Mouse (Mus musculus) heart, adult 2 months (tissue): ENCODE results near the gene Cstl1. TPM values are rescaled to one million over a fixed set of nuclear protein-coding genes. Genes with fewer than 3 reads are reported as not detected.

Experiments
- DNase-seq, 2 experiments: peaks; one replicate each; pipeline ENCODE4 v3.0.0; 2021
- H3K27ac ChIP-seq: fragments of 200-600 bp; 2 replicates; pipeline ENCODE4 v1.8.1; 2022
- H3K27me3 ChIP-seq: fragments of 200-500 bp; 2 replicates; pipeline ENCODE4 v1.6.1; 2012; ENCODE audit warnings: mild to moderate bottlenecking, low read length, inconsistent platforms, mixed read lengths; ENCODE audit not compliant: control insufficient read depth, insufficient read depth
- H3K36me3 ChIP-seq: fragments of 200-500 bp; 2 replicates; pipeline ENCODE4 v1.6.1; 2012; ENCODE audit warnings: low read length, inconsistent platforms; ENCODE audit not compliant: control insufficient read depth, insufficient read depth
- H3K4me1 ChIP-seq: fragments of 200-500 bp; 2 replicates; pipeline ENCODE4 v1.6.1; 2011; ENCODE audit warnings: low read length; ENCODE audit not compliant: control insufficient read depth, insufficient read depth
- H3K4me3 ChIP-seq: fragments of 200-600 bp; 2 replicates; pipeline ENCODE4 v1.8.1; 2022
- H3K79me2 ChIP-seq: fragments of 200-500 bp; replicated peaks from 2 replicates; pipeline ENCODE4 v1.6.1; 2012; ENCODE audit warnings: mild to moderate bottlenecking, inconsistent platforms, low read length, moderate library complexity, mixed read lengths; ENCODE audit not compliant: control insufficient read depth, insufficient read depth
- H3K9ac ChIP-seq: fragments of 200-500 bp; 2 replicates; pipeline ENCODE4 v1.6.1; 2012; ENCODE audit warnings: low read depth, mild to moderate bottlenecking, control low read depth, inconsistent platforms, low read length, mixed read lengths
- CTCF ChIP-seq: fragments of 200-600 bp; IDR thresholded peaks from 2 replicates; pipeline ENCODE4 v1.8.1; 2022; ENCODE audit warnings: antibody characterized with exemption, mild to moderate bottlenecking, moderate library complexity
- EP300 ChIP-seq: fragments of 200-500 bp; IDR thresholded peaks from 2 replicates; pipeline ENCODE4 v1.6.1; 2011; ENCODE audit warnings: low read depth, low read length, control low read depth; ENCODE audit not compliant: insufficient read depth
- POLR2A ChIP-seq: fragments of 200-500 bp; IDR thresholded peaks from 2 replicates; pipeline ENCODE4 v1.6.1; 2011; ENCODE audit warnings: mild to moderate bottlenecking, low read depth, low read length, control low read depth; ENCODE audit not compliant: insufficient read depth
- WGBS: fragments of 180-500 bp; shearing (Covaris S2); methylation state at CpG from one replicate; pipeline ENCODE4 v1.1.7; 2018; 5-methylcytosine and 5-hydroxymethylcytosine counted together
- intact Hi-C: fragments of 180-260 bp; cut with DNase I; formaldehyde crosslinking; loops from one replicate; pipeline ENCODE4 v1.15.1; 2025
- long read RNA-seq: library from polyadenylated mRNA; stranded (forward); transcript quantifications from one replicate; pipeline ENCODE4 v2.0.0, GENCODE M21; 2021
- polyA plus RNA-seq: library from polyadenylated mRNA; depleted of rRNA; stranded (reverse); fragments of >200 nt; gene quantifications from 2 replicates; pipeline ENCODE4 v1.2.3, GENCODE M21; 2012; rRNA removed
- total RNA-seq, 2 experiments: library from RNA; stranded (reverse); gene quantifications; 2 replicates each; pipeline ENCODE4 v1.2.3; 2021

Gene Cstl1
- not detected for total RNA-seq
- not detected in 2 replicates for polyA plus RNA-seq
- long read RNA-seq = 0 reads

DNA sequence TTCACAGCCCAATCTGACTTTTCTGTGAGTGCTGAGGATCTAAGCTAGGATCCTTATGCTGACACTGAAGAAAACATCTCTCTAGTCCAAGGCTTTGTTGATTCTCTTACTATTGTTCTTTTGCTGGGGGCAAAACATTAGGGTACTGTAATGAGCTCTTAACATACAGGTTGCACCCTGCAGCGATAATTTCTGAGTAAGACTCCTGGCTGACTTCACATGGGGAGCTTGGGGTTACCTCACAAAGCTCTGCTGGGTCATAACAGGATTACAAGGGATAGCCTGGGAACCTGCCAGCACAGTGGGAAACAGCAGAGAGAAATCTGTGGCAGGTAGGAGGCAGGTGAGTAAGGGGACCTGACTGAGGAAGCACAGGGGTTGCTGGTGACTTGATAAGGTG lies at the start of gene Cstl1:
TSS of gene Cstl1 (plus strand) at position 301 of the 400 bp plus-strand sequence.
- Histone ChIP-seq H3K36me3 (no peaks in the 10 kb centered on the region), H3K9ac (no peak within 1 kb of the TSS), H3K27ac (no peak within 1 kb of the TSS), H3K27me3 (no peaks in the 10 kb centered on the region), H3K4me3 (no peak within 1 kb of the TSS), H3K4me1 (no peaks in the 10 kb centered on the region), H3K79me2 (no peaks in the 10 kb centered on the region)
- whole genome bisulfite sequencing = 76% methylated on average over 1 of the region's 1 CpGs
- DNase-seq = no peak
- TF ChIP-seq POLR2A (no peak), CTCF (no peak), EP300 (no peak)
- intact Hi-C loops = loop anchor here (5.0 kb wide), 1 partner anchor 102 kb away; no protein-coding TSS in a partner anchor

DNA sequence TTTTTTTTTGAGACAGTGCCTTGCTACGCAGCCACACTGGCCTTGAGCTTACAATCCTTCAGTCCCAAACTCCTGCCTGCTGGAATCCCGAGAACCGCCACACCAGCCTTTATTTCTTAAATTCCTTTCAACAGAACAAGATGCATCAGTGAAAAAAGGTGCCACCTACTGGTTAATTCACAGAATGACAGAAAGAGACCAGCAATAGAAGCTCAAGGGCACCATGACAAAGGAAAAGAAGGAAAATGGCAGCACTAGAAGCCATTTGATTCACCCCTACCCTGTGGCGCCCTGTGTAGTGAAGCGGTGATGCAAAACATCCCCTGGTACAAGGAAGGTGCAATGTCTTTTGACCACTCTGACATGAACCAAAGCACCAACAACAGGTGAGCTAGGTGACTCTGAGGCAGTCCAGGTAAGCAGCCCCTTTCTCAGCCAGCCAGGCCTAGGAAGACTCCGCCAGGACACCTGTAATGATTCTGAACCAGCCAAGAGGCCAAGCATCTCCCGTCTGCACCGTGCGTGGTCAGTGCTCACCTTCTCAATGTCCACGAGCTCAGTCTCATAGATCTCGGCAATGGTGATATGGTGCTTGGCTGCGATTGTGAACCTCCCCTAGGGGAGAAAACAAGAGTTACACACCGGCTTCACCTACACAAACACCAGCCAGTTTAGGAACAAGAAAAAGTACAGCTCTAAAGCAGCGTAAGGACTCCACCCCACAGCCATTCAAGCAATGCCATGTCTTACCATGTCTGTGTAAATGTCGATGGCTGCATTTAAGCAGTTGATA lies 43.6 kb upstream of the Cstl1 start:
- no peaks in the 10 kb centered on the region for H3K79me2 ChIP-seq
- H3K9ac ChIP-seq = no peak overlapping the region
- DNase-seq = no peak
- intact Hi-C loops = no loop called here
- H3K27ac ChIP-seq = no peak overlapping the region
- no peaks in the 10 kb centered on the region for H3K36me3 ChIP-seq
- H3K4me3 ChIP-seq = no peak overlapping the region
- TF ChIP-seq EP300 (no peak), CTCF (peak; percentile 72)
- WGBS = 83% methylated on average over 15 of the region's 15 CpGs
- no peaks in the 10 kb centered on the region for H3K4me1 ChIP-seq
- H3K27me3 ChIP-seq = no peaks in the 10 kb centered on the region

DNA sequence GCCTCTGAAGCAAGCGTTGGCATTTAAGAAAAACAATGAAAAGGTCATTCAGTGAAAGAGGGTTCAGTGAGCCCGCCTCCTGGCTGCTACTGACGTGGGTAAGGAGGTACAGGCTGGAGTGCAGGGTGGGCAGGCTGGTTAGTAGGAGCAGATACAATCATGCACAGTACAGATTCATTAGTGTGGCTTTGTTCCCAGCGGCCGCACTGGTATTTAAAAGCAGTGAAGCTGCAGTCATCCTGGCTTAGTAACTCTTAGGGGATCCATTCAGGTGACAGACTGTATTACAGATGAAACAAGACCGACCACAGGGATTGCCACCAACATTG lies 43.0 kb upstream of the Cstl1 start:
- WGBS = 86% methylated on average over 6 of the region's 6 CpGs
- H3K79me2 ChIP-seq = no peaks in the 10 kb centered on the region
- no peak overlapping the region for H3K27ac ChIP-seq
- no peaks in the 10 kb centered on the region for H3K4me1 ChIP-seq
- no peaks in the 10 kb centered on the region for H3K27me3 ChIP-seq
- DNase-seq = no peak
- TF ChIP-seq EP300 (no peak), POLR2A (no peak), CTCF (no peak)
- no peak overlapping the region for H3K9ac ChIP-seq
- intact Hi-C loops = no loop called here
- no peak overlapping the region for H3K4me3 ChIP-seq
- no peaks in the 10 kb centered on the region for H3K36me3 ChIP-seq

DNA sequence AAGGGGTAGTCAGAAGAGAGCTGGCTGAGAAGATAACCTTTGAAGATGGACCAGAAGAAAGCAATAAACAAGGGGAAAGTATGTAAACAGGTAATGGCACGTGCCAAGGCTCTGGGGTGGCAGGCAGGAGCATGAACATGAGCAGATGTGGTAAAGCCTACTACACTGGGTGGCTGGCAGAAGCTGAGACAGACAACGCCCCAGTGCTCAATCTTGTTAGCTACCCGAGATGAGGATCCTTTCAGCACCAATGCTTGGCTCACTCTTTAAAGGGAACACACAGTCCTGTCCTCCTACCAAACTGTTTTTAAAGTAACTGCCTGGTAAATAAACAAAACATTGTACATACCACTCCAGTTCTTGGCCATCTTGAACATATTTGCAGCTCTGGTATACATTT lies 37.8 kb upstream of the Cstl1 start:
- Histone ChIP-seq H3K36me3 (no peaks in the 10 kb centered on the region; the same call in 1 of the 2 replicates), H3K79me2 (no peaks in the 10 kb centered on the region), H3K4me3 (no peak overlapping the region), H3K27me3 (no peaks in the 10 kb centered on the region), H3K27ac (no peak overlapping the region), H3K9ac (no peak overlapping the region), H3K4me1 (no peaks in the 10 kb centered on the region)
- TF ChIP-seq EP300 (no peak), POLR2A (no peak), CTCF (no peak)
- 80% methylated on average over 3 of the region's 3 CpGs for WGBS
- no peak for DNase-seq
- intact Hi-C loops = no loop called here

DNA sequence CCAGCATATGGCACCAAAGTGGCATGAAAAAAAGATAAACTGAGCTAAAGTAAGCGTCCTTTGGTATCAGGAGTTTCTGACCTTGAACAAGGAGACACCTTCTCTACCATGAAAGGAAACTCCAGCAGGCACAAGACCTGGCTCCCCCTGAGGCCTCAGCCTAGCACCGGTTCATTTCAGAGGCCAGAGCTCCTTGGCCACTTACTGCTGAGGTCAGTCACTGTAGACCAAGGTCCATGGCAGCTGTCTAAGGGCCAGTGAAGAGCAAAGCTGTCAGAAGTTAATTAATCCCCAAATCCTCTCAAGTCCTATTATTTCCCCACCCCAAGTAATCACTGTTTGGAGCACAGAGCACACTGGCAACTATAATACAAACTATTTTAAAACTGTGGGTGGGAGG lies 33.1 kb upstream of the Cstl1 start:
- 56% methylated on average over 2 of the region's 2 CpGs for WGBS
- no peaks in the 10 kb centered on the region; the same call in 1 of the 2 replicates for H3K36me3 ChIP-seq
- no peak for TF ChIP-seq POLR2A
- TF ChIP-seq CTCF = no peak
- no peak for TF ChIP-seq EP300
- DNase-seq = no peak
- H3K9ac ChIP-seq = no peak overlapping the region
- H3K4me1 ChIP-seq = no peaks in the 10 kb centered on the region; the same call in none of the 2 replicates
- no peak overlapping the region for H3K4me3 ChIP-seq
- H3K27me3 ChIP-seq = no peaks in the 10 kb centered on the region
- peak overlapping the region; percentile 36; the same call in 1 of the 2 replicates for H3K27ac ChIP-seq
- intact Hi-C loops = no loop called here
- H3K79me2 ChIP-seq = 0 out of 2 replicates have a peak, but pooled peaks cover 3% of the 10 kb centered on the region

DNA sequence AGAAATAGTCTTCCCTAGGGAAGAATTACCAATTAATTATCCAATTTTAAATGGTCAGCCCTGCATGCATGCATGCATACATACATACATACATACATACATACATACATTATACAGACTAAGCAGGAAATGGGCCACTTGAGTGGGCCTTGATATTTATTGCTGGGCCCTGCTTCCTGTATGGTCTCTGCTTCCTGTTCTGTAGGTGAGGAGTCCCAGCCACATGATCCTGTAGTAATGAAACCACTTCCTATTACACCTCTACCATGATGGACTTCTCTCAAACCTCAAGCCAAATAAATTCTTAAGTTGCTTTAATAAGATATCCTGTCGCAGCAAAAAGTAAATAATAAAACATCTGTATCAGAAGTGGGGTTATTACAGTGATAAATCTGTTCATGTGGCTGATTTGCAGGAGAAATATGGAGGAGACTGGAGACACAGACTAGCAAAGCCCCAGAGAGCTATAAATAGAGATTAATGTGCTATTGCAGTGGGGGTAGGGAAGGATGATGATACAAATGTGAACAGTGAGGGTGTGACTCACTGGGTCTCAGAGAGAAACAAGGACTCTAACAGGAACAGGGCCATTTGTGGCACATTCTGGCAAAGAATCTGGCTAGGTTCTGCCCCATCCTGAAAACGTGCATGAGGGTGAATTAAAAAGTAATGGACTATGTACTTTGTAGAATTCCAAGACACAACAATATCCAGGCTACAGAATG lies 30.7 kb upstream of the Cstl1 start:
- intact Hi-C loops = no loop called here
- 51% methylated on average over 2 of the region's 2 CpGs for WGBS
- Histone ChIP-seq H3K27ac (no peak overlapping the region), H3K4me1 (no peaks in the 10 kb centered on the region; the same call in none of the 2 replicates), H3K9ac (no peak overlapping the region), H3K27me3 (no peaks in the 10 kb centered on the region), H3K79me2 (0 out of 2 replicates have a peak, but pooled peaks cover 3% of the 10 kb centered on the region), H3K36me3 (no peaks in the 10 kb centered on the region; the same call in 1 of the 2 replicates), H3K4me3 (no peak overlapping the region)
- DNase-seq = no peak
- no peak for TF ChIP-seq CTCF
